Mouse (Mus musculus): Measurements from ENCODE around the gene Cdhr2. TPM values are rescaled to one million over a fixed set of nuclear protein-coding genes. Genes with fewer than 3 reads are reported as not detected.

Gene Cdhr2
- polyA plus RNA-seq, 1 experiment from 2014 or later: not detected

DNA sequence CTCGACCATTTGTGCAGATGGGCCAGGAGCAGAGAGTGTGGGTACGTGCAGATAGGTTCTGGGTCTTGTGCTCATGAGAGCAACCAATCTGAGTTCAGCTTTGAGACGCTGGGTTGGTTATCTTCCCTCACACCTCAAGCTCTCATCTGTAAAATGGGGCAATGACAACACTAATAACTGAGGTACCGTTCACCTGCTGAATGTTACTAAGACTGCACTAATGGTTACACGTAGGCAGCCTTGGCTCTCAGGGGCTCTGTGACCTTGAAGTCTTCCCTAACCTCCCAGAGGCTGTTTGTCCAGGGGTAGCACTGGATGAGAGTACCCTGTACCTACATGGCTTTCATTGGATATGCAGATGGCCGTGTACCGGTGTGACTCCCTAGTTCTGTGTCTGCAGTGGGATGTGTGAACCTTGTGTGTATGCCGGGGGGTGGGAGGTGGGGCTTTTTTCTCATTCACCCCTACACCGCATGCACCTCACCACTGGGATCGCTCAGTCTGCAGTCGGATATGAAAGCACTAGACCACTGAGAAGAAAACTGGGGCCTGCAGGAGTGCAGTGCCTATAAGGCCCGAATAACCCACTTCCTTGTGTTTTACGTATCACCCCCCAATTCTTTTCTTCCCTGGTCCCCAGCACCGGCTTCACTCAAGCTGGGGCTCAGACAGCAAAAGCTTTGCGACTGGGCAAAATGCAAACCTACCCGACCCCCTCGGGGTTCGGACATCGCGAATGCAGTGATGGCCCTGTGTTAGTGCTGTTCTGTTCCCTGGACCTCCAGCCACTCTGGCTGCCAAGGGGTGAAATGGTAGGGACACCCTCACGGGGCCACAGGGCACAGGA lies 8.3 kb upstream of the Cdhr2 start:
- Histone ChIP-seq H3K4me1 (ENCODE audit: insufficient read depth) (peaks cover 11% of the 10 kb centered on the region; the same call in 1 of the 2 replicates), H3K27me3 (ENCODE audit: insufficient read depth, low read length) (no peaks in the 10 kb centered on the region), H3K9ac (peak overlapping the region; percentile 95), H3K9me3 (ENCODE audit: low read depth, low read length) (no peaks in the 10 kb centered on the region), H3K4me2 (peak overlapping the region; percentile 94), H3K27ac (ENCODE audit: low read depth) (peak overlapping the region; percentile 93), H3K36me3 (ENCODE audit: insufficient read depth) (no peaks in the 10 kb centered on the region), H3K4me3 (ENCODE audit: low read depth, low read length) (peak overlapping the region; percentile 96)
- no peak for DNase-seq
- TF ChIP-seq CTCF (IDR thresholded peaks at IDR 0.05; ENCODE audit: low read depth): no peak
- ATAC-seq (ENCODE audit: insufficient read depth): no peak
- 9% methylated on average over 21 of the region's 21 CpGs for WGBS

DNA sequence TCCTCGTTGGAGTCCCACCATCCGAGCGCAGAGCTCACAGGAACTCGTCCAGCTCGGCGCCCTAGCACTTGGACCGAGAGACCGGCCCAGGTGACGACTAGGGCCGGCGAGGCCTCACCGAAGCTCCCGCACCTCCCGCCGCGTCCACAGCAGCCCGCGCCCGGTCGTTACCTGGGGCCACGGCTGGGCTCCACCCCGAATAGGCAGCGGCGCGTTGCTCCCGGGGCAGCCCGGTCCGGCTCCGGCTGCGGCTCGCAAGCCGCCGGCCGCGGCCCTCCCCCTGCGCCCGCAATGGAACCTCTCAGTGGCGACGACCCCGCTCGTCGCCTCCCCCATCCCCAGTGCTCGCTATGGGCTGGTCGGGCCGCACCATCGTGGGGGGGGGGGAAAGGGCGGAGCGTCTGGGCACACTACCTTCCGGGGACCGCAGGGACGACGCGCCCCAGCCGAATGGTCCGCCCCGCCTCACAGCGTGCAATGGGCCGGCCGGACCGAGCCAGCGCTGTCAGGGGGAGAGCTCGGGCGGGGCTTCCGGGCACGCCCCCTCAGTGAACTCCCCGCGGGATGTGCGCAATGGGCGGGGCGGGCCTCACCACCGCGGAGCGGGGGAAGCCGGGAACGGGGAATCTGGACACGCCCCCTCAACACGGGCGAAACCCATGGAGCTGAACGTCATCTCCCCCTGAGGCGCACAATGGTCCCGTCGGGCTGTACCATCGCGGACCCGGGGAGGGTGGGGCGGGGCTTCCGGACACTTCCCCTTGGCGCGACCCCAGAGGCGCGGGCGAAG lies 7.5 kb upstream of the Cdhr2 start, which contains the start of gene Rnf44:
Gene Rnf44, minus strand, starts transcription at position 350 of the 790 bp plus-strand sequence.
- DNase-seq (peak; percentile 99), ATAC-seq (ENCODE audit: insufficient read depth) (peak; percentile 99)
- peak within 1 kb of the TSS; percentile 94 for H3K4me2 ChIP-seq
- under 1% methylated on average over 80 of the region's 92 CpGs for WGBS
- H3K36me3 ChIP-seq (ENCODE audit: insufficient read depth): no peaks in the 10 kb centered on the region
- no peaks in the 10 kb centered on the region for H3K9me3 ChIP-seq (ENCODE audit: low read depth, low read length)
- peak within 1 kb of the TSS; percentile 95 for H3K9ac ChIP-seq
- H3K27me3 ChIP-seq (ENCODE audit: insufficient read depth, low read length): no peaks in the 10 kb centered on the region
- H3K27ac ChIP-seq (ENCODE audit: low read depth): peak within 1 kb of the TSS; percentile 96
- H3K4me1 ChIP-seq (ENCODE audit: insufficient read depth): peaks cover 11% of the 10 kb centered on the region; the same call in 1 of the 2 replicates
- TF ChIP-seq CTCF (IDR thresholded peaks at IDR 0.05; ENCODE audit: low read depth): no peak
- peak within 1 kb of the TSS; percentile 96 for H3K4me3 ChIP-seq (ENCODE audit: low read depth, low read length)

DNA sequence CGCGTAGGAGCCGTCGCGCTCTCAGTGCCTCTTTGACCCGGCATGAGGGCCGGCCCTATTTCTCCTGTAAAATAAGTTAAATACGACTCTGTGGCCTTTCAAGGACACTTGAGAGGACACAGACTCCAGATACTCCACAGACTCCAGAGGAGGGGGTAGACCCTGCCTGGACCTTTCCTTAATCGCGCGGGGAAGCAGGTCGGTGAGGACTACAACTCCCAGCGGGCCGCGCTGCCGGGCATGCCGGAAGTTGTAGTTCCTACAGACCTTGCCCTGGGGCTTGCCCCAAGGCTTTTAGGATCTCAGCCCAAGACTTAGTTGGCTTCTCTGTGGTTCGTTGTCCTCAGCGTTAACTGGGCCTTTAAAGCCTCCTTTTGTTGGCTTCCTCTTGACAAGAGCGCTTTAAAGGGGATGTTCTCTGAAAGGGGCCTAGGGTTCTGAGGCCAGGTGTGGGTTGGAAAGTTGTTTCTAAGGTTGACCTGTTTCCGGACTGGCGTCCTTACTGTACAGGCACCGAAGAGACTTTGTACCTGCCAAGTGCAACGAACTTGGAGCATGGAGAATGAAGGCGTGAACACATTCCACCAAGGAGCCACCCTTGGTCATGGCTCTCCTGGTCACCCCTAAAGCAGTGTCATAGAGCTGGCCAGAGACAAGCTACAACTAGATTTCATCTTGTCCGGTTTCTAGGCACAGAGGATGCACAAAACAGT lies 6.8 kb upstream of the Cdhr2 start:
- Histone ChIP-seq H3K4me1 (ENCODE audit: insufficient read depth) (peaks cover 11% of the 10 kb centered on the region; the same call in 1 of the 2 replicates), H3K9me3 (ENCODE audit: low read depth, low read length) (no peaks in the 10 kb centered on the region), H3K27me3 (ENCODE audit: insufficient read depth, low read length) (no peaks in the 10 kb centered on the region), H3K9ac (peak overlapping the region; percentile 65), H3K4me2 (peak overlapping the region; percentile 71), H3K4me3 (ENCODE audit: low read depth, low read length) (peak overlapping the region; percentile 96), H3K36me3 (ENCODE audit: insufficient read depth) (no peaks in the 10 kb centered on the region), H3K27ac (ENCODE audit: low read depth) (peak overlapping the region; percentile 96)
- TF ChIP-seq CTCF (IDR thresholded peaks at IDR 0.05; ENCODE audit: low read depth): no peak
- no peak for DNase-seq
- 14% methylated on average over 26 of the region's 26 CpGs for WGBS
- peak; percentile 85 for ATAC-seq (ENCODE audit: insufficient read depth)

DNA sequence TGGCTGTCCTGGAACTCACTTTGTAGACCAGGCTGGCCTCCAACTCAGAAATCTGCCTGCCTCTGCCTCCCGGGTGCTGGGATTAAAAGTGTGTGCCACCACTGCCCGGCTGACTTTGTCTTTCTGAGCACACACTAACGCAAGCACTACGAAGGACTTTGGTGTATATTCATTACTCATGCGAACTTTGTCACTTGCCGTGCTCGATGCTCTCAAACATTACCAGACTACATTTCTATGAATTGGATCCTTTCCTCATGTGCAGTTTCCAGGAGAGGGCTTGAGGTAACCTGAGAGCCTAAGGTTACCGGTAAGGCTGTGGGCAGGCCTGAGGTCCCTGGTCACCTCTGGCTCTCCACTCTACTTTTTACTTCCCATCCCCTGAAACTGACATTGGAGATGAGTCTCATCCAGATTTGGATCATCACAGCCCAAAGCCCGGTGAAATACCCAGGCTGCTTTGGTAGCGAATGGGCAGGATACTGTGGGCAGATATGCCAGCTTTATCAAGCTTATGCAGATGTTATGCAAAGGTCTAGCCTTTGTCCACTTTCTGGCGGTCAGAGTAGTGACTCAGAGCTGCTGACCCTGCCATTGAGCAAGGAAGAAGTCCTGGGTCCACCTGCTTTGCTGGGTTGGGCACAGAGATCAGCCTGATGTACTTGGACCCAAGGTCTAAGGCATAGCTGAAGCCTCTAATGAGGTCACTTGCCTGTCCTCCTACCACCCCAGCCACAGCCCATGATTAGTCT lies 5.6 kb upstream of the Cdhr2 start:
- no peak for TF ChIP-seq CTCF (IDR thresholded peaks at IDR 0.05; ENCODE audit: low read depth)
- no peak for DNase-seq
- Histone ChIP-seq H3K4me1 (ENCODE audit: insufficient read depth) (peaks cover 11% of the 10 kb centered on the region; the same call in 1 of the 2 replicates), H3K27ac (ENCODE audit: low read depth) (no peak overlapping the region), H3K27me3 (ENCODE audit: insufficient read depth, low read length) (no peaks in the 10 kb centered on the region), H3K36me3 (ENCODE audit: insufficient read depth) (no peaks in the 10 kb centered on the region), H3K9ac (no peak overlapping the region), H3K4me2 (no peak overlapping the region), H3K4me3 (ENCODE audit: low read depth, low read length) (no peak overlapping the region), H3K9me3 (ENCODE audit: low read depth, low read length) (no peaks in the 10 kb centered on the region)
- ATAC-seq (ENCODE audit: insufficient read depth): no peak
- 87% methylated on average over 11 of the region's 11 CpGs for WGBS

DNA sequence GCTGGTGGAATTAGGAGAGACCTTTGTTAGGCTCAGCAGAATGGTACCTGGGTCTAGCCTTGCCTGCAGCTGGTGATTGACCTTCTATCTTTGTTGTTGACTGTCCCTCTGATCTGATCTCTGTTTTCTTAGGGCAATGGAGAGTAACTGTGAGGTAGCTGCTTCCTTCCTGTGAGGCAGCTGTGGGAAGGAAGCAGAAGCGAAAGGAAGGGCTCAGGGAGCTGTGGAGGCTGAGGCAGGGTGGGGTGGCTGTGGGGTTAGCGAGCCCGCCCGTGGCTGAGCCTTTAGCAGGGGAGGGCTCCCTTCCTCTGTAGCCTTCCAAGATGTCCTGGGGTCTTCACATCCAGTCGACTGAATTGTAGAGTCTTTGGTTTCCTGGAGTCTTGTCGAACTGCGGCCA lies 1.2 kb downstream of the Cdhr2 start:
- no peak for TF ChIP-seq CTCF (IDR thresholded peaks at IDR 0.05; ENCODE audit: low read depth)

DNA sequence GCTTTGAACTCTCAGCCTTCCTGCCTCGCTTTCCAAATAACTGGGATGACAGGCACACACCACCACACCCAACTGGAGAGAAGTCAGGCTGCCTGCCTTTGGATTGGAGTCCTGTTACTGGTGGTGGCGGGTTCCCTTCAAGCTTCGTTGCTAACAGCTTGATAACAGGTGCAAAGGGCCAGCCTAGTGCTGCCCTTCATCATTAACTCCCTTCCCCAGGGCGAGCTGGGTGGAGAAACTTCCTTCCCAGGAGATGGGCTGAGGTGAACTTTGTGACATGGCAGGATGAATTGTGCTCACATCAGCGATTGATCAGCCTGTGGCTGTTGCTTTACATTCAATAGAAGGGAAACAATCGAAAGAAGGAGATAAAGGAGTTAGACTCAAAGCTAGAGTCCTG lies 3.6 kb downstream of the Cdhr2 start:
- Histone ChIP-seq H3K27me3 (ENCODE audit: insufficient read depth, low read length) (no peaks in the 10 kb centered on the region), H3K4me2 (no peak overlapping the region), H3K27ac (ENCODE audit: low read depth) (no peak overlapping the region), H3K9me3 (ENCODE audit: low read depth, low read length) (no peaks in the 10 kb centered on the region), H3K4me1 (ENCODE audit: insufficient read depth) (no peaks in the 10 kb centered on the region), H3K9ac (no peak overlapping the region), H3K4me3 (ENCODE audit: low read depth, low read length) (no peak overlapping the region), H3K36me3 (ENCODE audit: insufficient read depth) (no peaks in the 10 kb centered on the region)
- no peak for TF ChIP-seq CTCF (IDR thresholded peaks at IDR 0.05; ENCODE audit: low read depth)
- ATAC-seq (ENCODE audit: insufficient read depth) (no peak), DNase-seq (no peak)
- WGBS: 41% methylated on average over 6 of the region's 6 CpGs

More for the DNA sequence above, 1.2 kb downstream of the Cdhr2 start:
- WGBS: 62% methylated on average over 7 of the region's 7 CpGs
- no peak for DNase-seq
- no peak overlapping the region for H3K27ac ChIP-seq (ENCODE audit: low read depth)
- ATAC-seq (ENCODE audit: insufficient read depth): no peak
- H3K36me3 ChIP-seq (ENCODE audit: insufficient read depth): no peaks in the 10 kb centered on the region
- H3K27me3 ChIP-seq (ENCODE audit: insufficient read depth, low read length): no peaks in the 10 kb centered on the region
- no peaks in the 10 kb centered on the region for H3K4me1 ChIP-seq (ENCODE audit: insufficient read depth)
- no peak overlapping the region for H3K9ac ChIP-seq
- H3K4me3 ChIP-seq (ENCODE audit: low read depth, low read length): no peak overlapping the region
- H3K9me3 ChIP-seq (ENCODE audit: low read depth, low read length): no peaks in the 10 kb centered on the region
- no peak overlapping the region for H3K4me2 ChIP-seq

All from lung, embryonic 14.5 days (tissue).